Mouse (Mus musculus) lung, postnatal 14 days (tissue): ENCODE data around the gene Adm2.

Experiments
- DNase-seq: peaks from one replicate; pipeline ENCODE4 v3.0.0; 2021

Gene Adm2

DNA sequence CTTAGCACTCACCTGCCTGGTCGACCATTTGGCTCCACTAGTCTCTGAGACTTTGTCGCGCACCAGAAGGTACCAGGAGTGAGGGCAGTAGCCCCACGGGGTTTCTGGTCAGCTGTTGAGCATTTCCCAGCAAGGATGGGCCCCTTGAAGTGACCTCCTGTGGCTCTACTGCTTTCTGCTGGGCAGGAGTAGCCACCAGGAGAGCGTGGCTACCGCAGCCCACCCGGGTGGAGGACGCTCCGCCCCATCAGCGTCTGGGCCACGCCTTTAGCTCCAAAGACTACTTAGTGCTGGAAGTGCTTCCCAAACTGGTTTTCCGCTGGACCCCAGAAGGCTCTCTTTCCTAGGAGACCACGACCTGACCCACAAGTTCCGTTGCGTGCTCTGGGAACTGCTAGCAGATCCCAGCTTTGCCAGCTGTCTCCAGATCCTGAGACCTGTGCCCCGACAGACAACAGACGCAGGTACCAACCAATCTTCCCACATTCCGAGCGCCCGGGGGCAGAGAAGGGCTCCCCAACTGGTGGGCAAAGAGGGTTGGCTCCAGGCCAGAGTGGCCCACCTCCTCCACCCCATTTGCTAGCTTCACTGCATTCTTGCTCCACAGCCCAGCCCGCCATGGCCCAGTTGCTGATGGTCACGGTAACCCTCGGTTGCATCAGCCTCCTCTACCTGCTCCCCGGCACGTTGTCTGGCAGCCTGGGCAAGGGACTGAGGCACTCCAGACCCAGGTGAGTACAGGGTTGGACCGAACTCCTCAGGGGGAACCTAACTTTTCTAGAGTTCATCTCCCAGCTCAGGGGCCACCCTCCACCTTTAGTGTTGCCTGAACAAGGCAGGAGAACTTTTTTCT, at the start of gene Adm2:
Gene Adm2 (plus strand): TSS at position 51 of the 853 bp plus-strand sequence.
- DNase-seq: no peak

DNA sequence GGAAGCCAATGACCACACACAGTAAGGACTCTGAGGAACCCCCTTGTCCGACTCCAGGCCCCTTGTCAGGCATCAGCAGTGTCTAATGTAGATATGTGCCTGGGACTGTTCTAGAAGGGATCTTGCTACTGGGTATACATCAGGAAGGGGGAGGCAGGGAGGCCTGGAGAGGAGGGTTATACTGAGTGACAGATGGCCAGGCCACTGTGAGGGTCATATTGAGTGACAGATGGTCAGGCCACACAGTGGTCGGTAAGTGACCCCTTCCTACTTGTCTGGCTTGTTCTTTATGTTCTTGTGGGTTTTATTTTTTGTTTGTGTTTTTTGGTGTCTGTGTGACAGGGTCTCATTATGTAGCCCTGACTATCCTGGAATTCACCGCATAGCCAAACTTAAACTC, 47.0 kb upstream of the Adm2 start:
- no peak for DNase-seq

DNA sequence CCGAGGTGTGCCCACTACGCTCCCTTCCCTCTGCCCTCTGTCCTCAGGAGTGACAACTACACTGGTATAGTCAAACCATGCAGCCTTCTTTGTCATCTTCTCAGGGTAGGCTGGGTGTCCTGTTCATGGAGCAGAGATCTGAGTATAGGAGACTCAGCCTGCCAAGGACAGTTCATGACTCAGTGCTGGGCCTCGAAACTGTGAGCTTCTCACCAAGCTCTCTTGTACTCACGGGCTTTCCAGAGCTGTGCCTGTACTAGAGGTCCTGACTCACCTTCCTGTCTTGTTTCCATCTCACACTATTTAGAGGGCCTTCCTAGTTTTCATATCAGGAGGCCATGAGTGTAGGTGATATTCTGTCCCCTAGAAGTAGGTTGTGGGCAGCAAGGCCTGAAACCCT, 45.2 kb upstream of the Adm2 start:
- no peak for DNase-seq

DNA sequence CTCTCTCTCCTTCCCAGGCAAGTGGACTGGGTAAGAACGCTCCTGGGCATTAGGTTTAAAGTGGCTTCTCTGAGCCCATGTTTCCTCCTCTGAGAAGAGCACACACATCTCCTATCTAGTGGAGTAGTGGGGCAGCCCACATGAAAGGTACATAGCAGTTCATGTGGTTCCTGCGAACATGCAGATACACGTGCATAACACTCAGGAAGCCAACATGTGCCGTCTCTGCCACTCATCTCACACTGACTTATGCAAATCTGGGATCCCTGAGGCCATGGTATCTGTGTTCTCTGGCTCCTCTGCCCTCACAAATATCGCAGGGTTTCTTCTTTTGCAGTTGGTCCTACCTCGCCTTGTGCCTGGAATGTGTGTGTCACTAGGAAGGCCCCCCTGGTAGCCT, 40.0 kb upstream of the Adm2 start:
- no peak for DNase-seq

DNA sequence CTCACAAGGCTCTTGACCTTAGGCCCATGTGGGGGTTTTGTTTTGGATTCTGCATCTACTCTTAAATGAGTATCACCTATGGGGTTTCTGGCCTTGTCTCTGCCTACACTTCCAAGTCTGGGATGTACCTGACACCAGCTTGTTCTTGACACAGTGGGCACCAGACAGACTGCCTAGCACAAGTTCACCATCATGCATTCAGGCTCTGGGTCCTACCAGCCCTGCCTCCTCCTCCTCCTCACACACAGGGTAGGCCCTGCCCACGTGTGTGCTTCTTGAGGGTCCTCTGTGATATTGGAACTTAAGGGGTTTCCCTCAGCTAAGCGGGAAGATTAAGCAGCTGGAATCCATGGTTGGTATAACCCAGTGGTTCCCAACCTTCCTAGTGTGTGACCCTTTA, 38.4 kb upstream of the Adm2 start:
- no peak for DNase-seq

DNA sequence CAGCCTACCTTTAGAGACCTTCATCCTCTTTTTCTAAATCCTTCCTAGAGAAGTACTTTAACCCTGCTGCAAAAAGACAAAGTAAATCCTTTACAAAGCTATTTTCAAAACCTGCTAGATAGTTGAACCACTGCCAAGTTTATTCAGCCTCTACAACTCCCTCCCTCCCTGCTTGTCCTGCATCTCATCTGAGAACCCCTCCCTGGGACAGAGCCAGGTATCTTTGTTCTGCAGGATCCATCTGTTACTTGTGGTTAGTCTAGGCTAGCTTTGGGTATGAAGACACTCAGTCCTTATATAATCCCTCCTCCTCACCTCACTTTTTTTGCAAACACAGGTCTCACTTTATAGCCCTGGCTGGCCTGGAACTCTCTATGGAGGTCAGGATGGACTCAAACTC, 37.5 kb upstream of the Adm2 start:
- no peak for DNase-seq

DNA sequence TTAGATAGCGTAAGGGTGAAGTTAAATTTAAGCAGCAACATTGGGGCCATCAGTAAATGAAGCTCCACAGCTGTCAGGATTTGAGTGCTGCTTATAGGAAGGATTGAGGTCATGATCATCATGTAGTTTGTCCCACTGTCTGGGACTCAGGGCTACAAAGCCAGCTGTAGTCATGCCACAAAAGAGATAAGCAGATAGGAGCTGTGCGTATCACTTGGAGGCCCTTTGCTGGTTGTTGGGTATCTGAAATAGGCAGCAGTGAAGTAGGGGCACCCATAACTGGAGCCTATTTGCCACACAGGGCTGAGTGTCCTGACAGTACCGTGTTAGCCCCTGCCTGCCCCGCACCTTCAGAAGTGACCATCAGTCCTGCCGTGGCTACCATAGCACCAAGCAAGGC, 37.0 kb upstream of the Adm2 start:
- no peak for DNase-seq

DNA sequence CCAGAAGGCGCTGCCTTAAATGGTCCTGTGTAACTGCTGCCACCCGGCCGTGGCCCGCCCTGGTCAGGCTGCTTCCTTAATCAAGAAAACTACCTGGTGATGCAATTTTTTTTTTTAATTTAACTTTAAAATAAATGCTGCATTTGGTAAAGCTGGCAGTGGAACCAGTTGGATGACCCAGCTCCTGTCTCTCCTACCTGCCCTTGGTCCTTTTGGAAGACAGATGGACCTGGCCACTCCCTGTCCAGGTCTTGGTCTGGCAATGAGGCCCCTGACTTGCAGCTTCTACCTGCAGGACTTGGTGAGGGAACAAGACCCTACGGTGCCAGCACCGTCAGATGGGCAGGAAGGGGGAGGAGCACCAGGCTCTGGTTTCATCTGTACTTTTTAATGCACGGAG, 36.4 kb upstream of the Adm2 start:
- no peak for DNase-seq

DNA sequence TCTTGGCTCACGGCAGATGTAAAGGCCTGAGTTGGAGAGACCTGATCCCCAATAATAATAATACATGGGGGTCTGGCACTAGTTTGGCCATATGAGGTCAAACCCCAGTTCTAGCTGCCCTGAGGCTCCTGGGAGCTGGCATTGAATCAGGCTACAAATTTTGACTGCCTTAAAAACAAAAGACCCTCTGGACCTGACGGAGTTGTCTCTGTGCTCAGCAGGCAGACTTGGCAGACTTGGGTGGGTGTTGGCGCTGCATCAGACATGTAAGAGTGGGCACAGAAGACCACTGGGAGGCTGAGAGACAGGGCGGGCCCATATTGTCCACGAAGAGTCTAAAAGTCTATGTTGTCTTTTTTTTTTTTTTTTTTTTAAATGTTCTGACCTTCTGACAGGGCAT, 35.9 kb upstream of the Adm2 start:
- no peak for DNase-seq

DNA sequence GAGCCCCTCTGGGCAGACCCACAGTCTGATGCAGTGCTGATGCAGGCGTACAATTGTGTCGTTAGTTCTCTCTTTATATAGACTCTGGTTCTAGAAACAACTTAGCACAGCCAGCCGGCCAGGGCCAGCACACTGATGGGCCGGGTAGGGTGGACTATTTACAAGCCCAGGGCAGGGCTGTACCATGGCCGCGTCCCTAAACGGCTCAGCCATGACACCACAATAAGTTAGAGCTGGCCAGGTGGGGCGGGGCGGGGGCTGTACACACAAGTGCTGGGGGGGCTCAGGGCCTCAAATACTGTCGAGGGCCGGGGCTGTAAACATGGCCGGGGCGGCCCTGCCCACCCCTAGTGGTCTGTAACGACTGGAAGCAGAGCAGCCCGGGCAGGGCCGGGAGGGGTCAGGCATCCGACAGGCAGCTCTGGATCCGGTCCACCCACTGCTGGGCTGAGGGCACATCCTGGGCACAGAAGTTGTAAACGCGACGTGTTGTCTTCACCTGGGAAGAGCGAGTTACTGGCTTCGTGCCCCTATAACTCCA, 34.2 kb upstream of the Adm2 start:
- no peak for DNase-seq

DNA sequence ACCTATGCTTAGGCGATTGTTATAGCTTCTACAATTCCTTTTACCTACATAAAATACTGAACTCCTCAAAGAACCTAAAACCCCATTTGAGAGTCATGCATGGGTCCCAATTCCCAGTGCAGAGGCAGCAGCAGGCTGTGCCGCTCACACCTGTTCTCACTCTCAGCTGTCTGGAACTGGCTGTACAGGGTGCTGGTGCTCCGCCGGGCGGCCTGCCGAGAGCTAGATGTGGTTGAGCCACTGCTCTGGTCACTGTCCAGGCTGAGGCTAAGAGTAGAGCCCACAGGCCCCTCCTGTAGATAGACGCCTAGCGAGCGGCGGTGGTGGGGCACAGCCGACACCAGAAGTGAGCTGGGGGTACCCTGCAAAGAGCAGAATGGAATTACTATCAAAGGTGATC, 33.1 kb upstream of the Adm2 start:
- DNase-seq: no peak

DNA sequence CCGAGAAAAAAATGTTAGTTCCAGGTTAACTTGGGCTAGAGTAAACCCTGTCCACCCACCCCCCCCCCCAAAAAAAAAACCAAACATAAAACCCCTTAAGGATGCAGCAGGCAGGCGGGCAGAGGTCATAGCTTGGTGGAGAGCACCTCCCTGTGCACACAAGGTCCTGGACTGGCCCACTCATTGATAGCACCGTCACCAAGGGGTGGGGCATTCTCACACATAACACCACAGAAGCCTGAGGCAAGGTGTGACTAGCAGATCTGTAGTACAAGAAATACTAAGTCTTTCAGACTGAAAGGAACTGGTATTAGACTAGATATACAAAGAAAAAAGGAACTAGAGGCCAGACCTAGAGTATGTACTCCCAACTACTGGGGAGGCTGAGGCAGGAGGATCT, 31.0 kb upstream of the Adm2 start:
- no peak for DNase-seq

DNA sequence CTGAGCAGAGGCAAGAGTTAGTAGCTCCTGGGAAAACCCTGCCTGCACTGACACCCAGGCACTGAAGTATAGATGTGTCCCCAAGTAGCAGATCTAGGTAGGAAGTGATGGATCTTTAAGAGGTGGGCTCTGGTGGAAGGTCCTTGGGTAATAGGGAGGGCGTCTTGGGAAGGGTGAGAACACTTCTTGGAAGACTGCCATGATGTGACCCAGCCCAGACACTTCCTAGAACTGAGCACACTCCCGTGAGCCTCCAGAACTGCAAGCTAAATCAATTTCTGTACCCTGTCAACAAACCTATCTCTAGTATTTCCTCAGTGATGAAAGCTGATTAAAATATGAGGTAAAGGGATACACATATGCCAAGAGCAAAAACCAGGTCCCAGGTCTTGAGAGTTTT, 29.7 kb upstream of the Adm2 start:
- DNase-seq: no peak

DNA sequence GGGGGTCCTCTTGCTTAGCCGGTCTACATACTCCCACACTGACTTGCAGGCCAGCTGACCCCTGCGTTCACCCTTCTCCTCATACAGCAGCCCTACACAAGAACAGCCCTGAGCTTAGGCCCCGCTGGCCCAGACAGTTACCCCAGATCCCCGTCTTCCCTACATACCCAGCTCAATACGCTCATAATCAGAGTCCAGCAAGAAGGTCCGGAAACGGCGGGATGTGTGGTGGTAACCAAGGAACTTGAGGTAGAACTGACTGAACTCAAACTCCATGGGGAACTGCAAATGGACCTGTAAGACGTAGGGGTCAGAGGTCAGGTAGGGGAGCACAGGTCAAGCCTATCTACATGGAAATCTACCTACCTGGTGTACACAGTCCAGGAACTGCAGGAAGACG, 28.7 kb upstream of the Adm2 start:
- no peak for DNase-seq

DNA sequence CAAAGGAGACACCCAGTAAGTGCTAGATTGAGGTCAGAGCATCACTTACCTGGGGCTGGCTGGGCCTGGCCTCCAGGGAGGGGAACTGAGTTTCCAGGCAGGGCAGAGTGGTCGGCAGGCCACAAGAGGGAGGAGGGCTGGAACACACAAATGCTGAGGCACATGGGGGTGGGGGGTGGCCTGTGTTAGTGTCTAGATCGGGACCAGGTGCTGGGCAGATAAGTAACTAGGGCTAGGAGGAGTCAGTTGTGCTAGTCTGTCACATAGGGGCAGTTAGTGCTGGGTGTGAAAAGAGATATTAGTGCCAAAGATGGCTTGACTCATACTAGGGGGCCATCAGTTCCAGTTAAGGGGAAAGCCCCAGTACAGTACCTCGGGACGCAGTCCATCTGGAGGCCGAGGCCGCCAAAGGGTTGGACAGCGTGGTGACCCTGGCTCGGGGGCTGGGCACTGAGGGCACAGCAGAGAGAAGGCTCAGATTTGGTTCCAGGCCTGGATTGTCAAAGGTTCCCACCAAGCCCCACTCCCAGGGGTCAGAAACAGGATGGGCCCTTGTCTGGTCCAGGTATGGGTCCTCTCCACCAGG, 26.8 kb upstream of the Adm2 start:
- DNase-seq: no peak

DNA sequence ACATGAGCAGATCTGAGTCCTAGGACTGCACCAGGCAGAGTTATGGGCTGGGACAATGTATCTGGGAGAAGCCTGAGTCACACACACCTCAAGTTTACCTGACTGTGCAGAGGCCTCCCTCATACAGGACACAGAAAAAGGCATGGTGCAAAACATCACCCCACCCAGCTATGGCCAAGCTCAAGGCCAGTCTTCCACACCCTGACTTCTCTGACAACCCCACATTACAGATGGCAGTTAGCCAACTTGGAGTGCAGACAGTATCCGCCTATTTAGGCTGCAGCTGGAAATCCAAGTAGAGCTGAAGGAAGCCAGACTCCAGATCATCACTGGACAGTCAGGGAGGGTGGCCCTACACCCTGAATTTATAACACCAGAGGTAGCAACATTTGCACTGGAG, 26.1 kb upstream of the Adm2 start:
- peak; percentile 44 for DNase-seq

DNA sequence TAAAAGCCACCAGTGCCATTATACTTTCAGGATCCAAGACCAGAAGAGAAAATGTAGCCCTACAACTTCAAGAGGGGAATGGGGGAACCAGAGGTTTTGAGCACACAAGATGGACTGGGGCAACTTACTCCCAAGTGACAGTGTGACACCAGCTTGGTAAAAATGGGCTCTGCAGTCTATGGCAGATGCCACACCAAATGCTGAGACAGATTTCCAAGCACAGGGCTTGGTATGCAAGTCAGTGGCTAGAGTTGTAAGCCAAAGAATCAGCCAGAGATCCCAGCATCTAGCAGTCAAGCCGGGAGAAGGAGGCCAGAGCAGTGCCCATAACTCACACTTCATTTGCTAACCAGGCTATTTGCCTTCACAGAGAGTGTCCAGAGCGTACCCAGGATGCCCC, 24.8 kb upstream of the Adm2 start:
- DNase-seq: no peak

DNA sequence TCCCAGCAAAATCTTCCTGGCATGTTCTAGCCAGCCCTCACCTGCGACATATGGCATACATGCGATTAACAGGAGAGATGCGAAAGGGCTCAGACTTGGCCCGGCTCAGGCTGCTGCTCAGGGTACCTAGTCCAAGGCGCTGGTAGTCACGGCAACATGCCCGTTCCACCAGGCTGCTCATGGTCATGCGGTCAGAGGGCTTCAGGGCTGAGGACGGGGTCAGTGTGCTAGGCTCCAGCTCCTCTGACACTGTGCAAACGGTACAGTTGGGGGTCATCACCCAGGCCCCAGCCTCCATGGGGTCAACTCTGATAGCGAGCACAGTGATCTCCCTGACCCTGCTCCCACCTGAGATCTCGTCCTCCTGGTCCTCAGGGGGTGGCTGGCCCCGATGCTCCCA, 22.3 kb upstream of the Adm2 start:
- DNase-seq: no peak

DNA sequence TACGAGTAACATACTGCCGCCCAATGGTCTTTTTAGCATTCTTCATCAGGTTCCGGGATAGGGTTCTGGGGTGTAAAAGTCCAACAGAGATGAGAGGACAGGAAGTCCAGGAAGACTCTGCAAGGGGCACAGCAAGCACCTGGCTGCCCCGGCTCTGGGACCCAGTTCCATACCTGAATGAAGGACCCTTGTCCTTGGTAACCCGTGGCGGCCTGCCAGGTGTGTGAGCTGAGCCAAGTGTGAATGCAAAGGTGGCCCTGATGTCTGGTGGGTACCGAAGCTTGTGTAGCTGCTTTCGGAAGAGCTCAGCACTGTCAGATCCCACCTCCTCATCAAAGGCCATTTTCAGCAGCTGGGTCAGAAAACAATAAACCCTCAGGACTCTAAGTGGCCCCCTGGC, 21.9 kb upstream of the Adm2 start:
- DNase-seq: no peak

DNA sequence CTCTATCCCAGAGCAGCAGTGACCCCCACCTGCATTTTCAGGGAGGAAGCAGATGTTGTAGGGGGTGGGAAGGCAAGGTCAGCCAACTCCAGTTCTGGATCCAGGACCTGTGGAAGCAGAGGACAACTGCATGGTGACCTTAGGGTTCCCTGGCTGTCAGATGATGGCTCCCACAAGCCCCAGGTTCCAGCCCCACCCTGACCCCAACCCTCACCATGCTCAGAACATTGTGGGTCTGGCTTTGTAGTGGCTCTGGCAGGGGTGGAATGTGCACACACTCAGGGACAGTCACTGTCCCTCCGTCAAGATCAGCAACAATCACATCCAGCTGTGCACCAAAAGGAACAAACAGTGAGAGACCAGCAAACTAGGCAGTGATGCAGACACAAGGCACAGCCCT, 16.6 kb upstream of the Adm2 start:
- DNase-seq: no peak

DNA sequence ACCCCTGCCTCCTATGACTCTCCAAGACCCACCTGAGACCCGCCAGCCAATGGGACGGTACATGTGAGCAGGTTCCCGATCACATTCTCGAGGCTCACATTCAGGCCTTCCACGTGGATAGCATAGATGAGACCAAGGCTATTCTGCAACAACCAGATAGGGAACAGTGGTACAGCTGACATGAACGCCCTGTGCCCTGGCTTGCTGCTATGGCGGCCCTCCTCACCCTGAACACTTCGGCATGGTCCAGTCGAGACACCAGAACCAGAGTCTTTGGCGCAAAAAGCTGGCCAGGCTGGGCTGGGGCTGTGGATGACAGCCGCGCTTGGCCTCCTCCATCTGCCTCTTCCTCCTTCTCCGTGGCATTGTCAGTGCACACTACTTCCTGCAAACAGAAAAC, 15.1 kb upstream of the Adm2 start:
- DNase-seq: no peak

DNA sequence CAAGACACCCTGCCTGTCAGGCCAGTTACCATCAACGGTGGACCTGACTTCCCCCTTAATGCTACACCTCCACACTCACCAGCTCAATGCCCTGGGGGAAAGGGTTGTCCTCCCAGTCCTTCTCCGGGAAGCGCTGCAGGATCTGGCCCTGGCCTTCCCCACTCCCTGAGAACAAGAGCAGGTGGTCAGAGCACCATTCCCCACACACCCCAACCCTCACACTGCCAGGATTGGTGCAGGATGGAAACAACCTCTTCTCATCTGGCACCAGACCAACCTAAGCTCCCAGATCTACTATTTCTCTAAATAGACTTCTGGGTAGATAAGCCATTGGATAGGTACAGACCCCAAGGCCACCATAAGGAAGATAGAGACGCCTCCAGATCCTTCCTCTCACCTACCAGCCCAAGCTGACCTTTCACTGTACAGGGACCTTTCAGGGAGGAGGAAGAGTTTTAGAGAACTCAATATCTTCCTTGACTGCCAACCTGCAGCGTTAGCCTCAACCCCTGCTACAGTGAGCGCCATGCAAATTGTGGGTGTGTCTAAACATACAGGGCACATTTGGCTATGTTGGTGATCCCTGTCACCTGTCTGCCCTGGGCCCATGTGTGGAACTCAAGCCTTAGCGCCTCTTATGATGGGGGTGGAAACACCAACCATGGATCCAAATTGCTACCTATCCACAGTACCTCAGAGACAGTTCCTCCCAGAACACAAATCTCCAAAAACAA, 13.9 kb upstream of the Adm2 start:
- no peak for DNase-seq

DNA sequence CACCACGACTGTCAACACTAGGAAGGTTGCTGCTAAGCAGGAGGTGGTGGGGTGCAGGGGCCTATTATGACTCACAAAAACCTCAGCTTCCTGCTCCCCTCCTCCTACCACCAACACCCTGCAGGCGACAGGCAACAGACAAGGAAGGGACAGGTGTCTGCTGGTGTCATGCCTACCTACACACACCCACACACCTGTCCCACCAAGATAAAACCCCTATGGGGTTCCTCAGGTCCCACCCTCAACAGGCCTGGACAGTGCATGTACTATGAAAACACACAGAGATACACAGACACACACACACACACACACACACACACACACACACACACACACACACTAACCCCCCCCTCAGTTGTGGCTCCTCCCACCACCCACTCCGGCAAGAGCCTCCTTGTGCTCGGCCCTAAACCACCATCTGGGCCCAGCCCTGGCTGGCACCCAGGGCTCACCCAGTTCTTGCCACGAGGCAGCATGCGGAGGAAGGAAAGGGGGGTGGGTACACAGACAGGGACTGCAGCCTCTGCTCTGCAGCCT, 12.5 kb upstream of the Adm2 start:
- DNase-seq: peak; percentile 24

DNA sequence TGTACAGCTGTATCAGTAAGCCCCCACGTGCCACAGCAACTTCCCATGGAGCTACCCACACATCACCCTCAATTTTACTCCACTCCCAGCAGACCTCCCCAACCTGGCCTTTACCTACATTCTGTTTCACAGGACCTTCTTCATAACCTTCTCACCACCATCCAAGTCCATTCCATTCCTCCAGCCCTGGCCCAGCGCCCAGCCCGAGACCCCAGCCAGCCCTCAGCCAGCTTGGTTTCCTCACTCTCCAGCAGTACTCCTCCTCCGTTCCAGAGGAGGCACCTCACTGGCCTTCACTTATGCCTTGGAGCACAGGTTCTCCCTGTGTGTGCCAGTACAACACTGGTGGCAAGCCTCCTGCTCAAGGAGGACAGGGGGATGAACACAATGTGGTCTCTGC, 9.2 kb upstream of the Adm2 start:
- no peak for DNase-seq
